Mouse (Mus musculus): ENCODE data around the gene Rpl35a.
A peak's percentile ranks its signal among the peaks of the same experiment; 100 is the strongest.
"Not testable (repeated sequence)": the region's sequence is repeated elsewhere in the genome, so short reads cannot be mapped to it uniquely, and the experiment has no call there.

Gene Rpl35a

DNA sequence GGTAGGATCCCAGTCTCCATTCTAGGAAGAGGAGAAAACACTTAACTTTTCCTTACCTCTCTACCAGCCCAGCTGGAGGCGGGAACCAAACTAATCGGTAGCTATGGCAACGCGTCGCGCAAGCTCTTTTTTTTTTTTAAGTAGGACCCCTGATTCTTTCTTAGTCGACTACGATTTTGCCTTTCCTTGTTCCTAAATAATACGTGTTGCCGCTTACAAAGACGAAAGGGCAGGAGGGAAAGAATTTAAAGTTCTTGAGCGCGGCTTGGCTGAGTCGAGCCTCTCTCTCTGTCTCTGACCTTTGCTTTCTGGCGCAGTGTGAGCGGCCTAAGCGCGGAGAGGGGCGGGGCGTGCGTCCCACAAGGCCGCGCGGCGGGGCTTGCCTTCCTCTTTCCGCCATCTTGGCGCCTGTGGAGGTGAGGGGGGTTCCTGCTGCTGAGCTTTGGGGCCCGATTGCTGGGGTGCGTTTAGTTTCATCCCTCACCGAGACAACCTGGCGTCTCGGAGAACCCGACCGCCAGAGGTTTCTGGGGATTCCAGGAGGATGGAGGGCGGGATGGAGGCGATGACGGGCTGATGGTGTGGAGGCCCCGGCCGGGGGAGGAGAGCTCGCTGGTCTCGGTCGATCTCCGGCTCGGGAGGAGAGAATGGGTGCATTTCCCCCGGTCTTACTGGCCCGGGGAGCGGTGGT is at the start of gene Rpl35a, which contains the start of gene Iqcg:
Gene Rpl35a (plus strand): TSS at position 359 of the 691 bp plus-strand sequence.
Gene Iqcg (minus strand): TSS at position 124 of the 691 bp plus-strand sequence.
- peak; percentile 73 for DNase-seq (ENCODE audit: low spot score)

DNA sequence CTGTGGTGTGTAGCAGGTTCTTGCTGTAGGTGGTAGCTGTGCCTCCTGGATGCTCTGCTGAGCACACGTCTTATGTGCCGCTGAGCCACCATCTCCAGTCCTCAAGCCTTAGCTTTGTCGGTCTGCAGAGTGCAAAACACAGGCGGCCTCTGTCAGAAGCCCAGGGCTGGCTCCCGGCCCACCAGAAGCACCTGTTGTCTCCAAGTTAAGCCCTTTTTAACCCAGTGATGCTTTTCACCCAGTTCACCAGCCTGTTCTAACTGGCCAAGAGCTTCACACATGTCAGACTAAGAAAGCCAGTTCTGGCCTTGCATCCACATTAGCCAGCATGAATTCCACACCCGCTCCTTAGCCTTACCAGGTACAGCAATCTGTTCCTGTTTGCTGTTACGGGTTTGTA is 49.4 kb upstream of the Rpl35a start:
- no peak for DNase-seq (ENCODE audit: low spot score)

DNA sequence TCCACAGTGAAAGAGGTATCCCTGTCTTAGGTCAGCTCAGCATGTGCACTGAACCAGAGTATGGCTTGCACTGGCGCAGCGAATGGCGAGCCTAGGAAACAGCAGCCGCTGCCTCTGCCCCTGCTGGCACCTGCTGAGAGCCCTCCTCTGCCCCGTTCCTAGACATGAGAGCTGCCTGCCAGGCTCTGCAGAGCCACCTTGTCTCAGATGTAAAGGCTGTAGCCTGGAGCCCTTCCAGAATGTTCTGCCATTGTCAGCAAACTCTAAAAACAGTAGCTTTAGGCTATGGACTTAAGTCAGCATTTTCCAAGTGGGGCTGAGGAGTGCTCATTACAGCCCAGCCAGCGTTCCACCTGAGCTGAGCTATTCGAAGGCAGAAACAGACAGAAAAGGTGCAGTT is 48.8 kb upstream of the Rpl35a start:
- no peak for DNase-seq (ENCODE audit: low spot score)

DNA sequence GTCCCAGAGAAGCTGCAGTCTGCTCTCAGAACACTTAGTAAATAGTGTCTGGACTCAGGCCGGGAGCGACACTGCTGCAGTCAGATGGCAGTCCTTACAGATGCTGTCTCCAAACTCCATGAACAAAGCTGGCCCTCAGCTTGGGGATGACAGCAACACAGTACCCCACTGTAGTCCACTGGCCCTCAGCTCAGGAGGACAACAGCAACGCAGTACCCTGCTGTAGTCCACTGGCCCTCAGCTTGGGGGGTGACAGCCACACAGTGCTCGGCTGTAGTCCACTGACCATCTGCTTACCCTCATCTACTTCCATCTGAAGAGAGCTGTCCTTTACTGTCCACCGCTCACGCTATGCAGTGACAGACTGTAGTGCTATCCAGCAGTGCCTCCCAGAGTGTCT is 46.1 kb upstream of the Rpl35a start:
- no peak for DNase-seq (ENCODE audit: low spot score)

DNA sequence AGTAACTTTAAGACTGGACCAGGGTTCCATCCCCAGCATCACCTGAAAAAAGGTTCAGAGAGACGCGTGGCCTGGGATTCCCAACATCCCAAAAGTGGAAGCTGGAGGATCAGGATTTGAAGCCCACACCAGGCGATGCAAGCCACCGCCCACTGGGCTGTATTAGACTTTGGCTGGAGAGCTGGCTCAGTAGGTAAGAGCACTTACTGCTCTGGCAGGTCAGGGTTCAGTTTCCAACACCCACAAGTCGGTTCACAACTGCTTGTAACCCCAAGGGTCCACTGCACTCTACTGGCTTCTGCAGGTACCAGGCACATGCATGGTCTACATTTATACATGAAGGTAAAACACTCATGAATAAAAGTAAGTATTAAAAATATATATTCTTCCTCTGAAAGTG is 42.5 kb upstream of the Rpl35a start:
- no peak for DNase-seq (ENCODE audit: low spot score)

DNA sequence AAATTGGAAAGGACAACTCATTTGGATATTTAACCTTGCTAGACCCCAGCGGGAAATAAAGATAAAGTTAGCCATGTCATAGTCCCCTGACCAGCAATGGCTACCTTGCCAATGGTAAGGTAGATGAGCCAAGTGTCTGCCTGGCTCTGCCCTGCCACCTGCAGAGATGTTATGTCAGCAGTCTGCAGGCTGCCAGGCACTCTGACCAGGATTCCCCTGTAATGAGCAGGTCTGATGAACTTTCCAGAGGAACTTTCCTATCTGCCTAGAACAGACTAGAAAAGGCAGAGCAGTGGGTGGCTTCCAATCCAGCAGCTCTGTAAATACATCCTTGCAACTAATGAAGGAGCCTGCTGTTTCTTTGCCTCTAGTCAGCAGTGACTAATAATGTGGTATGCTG is 41.3 kb upstream of the Rpl35a start:
- DNase-seq (ENCODE audit: low spot score), result no peak

DNA sequence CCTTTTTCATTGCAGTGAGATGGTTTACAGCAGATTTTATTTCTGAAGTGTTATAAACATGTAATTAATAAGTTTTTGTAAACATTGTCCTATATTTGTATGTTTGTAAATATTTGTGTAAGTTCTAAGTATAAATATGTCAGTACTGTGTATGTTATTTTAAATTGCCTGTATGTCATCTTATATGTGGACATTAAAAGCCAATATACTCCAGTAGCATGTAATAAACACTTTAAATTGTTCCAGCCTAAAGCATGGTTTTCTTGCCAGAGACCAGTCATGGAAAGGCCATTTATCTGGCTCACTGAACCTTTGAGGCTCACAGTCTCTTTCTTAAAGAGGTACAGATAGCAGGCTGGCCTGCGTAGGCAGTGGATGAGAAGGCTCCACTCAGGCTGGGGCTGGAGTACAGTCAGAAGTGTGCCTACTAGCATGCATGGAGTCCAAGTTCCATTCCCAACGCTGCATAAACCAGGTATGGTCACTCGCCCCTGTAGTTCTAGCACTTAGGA is 40.8 kb upstream of the Rpl35a start:
- no peak for DNase-seq (ENCODE audit: low spot score)

DNA sequence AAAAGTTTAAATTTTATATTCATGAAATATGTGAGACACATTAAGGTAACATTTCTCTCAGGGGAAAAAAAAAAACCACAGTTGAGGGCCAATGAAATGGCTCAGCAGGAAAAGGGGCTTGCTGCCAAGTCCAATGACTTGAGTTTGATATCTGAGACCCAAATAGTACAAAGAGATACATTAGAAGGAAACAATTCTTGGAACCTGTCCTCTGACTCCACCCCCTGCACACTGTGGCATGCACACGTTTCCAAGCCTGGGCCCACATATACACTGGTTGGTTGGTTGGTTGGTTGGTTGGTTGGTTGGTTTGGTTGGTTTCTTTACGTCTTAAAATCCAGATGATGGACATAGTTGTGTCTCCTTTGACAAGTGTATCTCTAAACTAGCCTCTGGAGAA is 40.3 kb upstream of the Rpl35a start:
- DNase-seq (ENCODE audit: low spot score), result no peak

DNA sequence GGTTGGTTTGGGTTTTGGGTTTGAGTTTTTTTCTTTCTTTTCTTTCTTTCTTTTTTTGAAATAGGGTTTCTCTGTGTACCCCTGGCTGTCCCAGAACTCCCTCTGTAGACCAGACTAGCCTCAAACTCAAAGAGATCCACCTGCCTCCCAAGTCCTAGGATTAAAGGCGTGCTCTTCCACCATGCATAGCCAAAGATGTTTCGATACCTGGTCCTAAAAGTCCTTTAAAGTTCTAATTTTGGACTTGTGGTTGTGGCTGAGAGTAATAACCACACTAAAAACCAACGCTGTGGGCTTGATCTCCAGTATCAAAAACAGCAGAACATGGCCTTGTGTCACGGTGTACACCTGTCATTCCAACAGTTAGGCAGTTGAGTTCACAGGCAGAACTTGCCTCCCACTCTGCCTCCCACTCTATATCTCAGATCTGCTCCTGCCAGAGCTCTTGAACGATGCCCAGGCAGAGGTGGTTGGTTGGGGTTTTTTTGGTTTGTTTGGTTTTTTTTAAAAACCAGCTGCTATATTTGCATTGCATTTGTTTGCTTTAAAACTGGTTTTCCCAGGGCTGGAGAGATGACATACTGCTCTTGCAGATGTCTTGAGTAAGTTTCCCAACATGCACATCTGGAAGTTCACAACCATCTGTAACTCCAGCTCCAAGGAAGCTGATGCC is 38.4 kb upstream of the Rpl35a start:
- no peak for DNase-seq (ENCODE audit: low spot score)

DNA sequence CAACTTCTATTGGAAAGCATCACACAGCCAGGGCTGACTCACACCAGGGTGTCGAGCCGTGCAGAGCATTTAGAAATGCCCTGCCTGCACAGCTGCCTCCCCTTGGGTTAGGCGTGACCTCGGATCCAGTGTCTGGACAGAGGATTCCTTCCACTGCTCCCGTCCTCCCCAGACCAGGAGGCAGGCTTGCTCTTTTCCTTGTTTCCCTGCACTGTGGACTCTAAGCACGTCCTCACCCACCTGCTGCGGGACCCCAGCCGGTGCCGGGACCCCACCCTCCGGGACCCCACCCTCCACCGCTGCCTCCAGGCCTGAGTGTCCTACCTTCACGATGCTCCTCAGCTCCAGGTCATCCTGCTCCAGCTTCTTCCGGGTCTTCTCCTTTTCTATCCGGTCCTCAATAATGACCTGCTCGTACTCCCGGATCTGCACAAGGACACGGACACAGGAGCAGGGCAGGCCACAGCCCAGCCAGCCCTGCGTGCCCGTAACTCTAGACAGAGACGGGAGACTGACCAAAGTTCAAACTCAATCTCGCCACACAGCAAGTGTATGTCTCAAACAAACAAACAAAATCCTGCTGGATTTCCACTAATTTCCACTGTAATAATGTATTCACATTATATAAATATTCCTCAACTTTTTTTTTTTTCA is 37.0 kb upstream of the Rpl35a start:
- DNase-seq (ENCODE audit: low spot score), result peak; percentile 9

DNA sequence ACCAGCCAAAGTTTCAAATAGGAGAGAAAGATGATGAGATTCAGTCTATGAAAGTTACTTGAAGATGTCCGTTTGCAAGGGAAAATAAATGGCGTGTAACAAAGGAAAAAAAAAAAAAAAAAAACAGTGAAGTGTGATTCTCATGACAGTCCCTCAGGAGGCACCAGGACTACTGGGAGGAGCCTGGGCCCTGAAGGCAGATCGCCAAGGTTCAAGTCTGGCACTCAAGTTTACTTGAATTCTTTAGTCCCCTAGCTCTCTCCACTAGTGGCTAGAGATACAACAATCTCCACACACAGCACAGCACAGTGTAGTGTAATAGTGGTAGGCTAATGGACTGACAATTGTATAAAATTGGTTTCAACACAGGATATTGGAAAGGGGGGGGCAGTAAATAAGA is 34.9 kb upstream of the Rpl35a start:
- no peak for DNase-seq (ENCODE audit: low spot score)

DNA sequence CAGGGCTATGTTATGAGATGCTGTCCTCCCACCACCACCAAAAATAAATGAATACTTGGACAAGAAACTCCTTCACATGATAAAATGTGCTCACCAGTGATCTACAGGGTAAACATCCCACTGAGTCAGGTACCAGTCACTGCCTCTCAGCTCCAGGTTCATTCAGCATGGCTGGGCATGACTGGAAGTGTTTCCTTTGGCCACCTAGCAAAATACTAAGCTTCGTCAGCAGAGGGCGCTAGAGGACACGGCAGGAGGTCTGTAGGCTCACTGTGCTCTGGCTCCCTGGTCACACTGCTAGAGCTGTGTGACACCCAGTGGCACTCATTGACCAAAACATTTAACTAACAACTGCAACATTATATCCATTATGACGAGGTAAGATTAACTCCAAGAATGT is 32.5 kb upstream of the Rpl35a start:
- DNase-seq (ENCODE audit: low spot score), result peak; percentile 50

DNA sequence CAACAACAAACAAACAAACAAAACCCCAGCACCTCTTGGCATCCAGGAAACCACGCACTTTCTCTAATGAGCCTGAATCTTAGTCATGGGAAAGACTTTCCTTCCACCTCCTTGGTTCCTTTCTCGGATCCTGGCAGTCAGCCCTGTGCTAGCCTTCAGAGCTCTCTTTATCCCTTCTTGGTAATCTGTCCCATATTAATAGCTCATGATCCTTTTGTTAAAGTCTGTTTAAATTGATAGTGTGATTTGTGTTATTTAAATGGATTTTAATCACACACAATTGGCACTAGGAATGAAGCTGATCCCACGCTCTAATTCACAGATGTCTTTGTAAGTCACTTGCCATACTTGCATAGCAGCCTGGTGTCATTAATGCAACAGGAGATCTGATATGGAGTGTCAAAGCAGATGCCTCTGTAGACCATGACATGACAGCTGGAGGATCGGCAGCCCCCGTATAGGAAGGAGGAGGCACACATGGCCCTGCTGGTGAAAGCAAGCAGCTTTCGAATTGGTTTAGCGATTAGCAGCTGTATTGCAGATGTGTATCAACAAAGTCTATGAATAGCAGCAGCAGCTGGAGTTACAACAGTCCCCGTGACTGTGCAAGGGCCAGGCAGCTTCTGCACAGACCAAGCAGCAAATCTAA is 31.7 kb upstream of the Rpl35a start:
- no peak for DNase-seq (ENCODE audit: low spot score)

DNA sequence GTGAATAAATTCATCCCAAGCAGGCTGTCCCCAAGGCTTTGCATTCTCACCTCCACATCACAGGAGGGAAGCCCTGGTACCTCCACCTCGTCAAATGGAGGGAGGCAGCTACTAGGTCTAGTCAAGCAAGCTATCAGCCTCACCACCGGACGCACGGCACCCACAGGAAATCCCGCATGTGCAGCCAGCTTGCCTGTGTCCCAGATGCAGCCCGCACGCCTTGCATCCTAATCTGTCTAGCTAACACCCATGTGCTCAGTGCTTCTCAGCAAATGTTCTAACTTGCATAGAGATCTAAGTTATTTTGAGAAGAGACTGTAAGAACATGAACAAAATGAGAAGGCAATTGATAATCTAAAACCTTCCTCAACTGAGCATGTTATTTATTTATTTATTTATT is 29.9 kb upstream of the Rpl35a start:
- DNase-seq (ENCODE audit: low spot score), result no peak

DNA sequence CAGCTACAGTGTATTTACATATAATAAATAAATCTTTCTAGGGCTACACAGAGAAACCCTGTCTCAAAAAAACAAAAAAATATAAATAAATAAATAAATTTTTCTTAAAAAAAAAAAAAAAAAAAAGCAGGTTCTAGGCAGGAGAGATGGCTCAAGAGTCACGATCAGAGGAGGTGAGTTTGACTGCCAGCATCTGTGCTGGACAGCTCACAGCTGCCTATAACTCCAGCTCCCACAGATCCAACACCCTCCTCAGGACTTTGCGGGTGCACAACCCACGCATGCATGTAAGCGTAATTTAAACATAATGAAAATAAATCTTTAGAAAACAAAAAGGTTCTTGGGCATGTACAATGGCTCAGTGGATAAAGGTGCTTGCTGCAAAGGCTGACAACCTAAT is 20.2 kb upstream of the Rpl35a start:
- DNase-seq (ENCODE audit: low spot score), result no peak

DNA sequence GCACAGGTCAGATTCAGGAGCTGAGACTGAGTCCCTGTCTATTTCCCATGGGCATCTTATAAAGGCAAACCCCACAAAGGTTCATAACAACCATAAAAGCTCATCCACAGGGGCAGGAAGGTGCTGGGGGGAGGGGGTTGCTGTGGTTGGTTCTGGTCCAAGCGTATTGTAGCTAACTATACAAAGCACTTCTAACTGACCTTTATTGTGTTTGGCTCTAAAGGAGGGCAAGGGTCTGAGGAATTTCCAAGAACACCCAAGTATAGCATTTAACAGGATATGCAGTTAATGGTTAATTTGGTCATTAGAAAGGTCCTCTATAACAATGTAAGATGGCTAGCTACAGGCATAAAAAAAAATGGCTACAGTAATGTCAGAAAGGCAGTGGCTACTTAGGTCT is 13.6 kb upstream of the Rpl35a start:
- no peak for DNase-seq (ENCODE audit: low spot score)

DNA sequence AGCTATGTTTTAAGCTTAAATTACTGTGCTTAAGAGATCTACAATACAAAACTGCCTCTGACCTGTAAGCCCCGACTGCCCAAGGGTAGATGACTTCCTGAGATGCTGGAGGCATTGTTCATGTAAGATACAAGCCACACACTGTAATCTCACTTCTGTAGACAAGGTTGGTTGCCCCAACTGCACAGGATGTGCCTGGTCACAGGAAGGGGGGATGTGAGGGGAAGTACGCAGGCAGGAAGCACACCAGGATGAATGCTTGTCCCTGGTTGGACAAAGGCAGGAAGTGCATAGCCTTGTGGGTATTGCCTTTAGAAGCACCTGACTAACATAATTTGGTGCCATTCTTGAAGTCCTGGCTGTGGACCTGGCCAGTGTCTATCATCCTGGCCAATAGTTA is 13.0 kb upstream of the Rpl35a start:
- DNase-seq (ENCODE audit: low spot score), result no peak

DNA sequence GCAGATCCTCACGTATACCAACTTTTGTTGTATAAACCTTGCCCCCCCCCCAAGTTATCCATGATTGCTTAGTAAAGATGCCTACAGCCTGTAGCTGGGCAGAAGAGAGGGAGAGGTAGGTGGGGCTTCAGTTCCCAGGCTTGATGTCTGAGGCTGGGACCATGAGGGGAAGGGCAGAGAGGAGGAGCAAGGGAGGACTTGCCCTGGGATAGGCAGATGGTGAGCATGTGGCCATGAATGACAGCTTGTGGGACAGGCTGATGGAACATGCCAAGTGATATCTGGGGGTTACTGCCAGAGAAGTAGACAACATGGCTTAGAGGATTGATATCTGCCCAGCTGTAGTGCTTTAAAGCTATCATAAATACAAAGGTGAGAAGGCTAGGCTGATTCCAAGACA is 8.2 kb upstream of the Rpl35a start:
- DNase-seq (ENCODE audit: low spot score), result no peak

DNA sequence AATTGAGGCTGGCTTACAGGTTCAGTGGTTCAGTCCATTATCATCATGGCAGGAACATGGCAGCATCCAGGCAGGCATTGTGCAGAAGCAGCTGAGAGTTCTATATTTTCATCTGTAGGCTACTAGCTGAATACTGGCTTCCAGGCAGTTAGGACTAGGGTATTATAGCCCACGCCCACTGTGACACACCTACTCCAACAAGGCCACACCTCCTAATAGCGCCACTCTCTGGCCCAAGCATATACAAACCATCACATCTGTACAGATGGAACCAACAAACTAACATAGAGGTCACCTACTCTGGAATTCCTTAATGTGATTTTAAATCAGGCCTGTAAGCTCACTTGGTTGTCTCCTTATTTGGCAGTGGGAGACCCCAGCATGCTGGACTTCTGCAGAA is 7.6 kb upstream of the Rpl35a start:
- no peak for DNase-seq (ENCODE audit: low spot score)

DNA sequence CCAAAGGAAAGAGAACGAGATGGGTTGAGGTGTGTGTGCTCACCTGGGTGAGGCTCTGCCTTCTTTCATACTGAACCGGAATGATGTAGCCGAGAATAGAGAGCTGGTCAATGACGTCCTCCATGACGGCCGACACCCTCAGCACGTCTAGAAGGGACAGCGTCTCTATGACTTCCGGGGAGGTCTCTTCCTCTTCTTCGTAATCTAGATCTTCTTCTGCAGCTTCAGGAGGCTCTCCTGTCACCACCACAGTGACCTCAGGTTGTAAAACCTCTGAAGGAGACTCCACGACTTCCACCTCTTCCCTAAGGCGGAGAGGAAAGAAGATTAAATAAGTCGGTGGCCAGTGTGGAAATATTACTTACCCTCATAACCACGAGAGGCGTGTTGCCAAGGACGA is 6.4 kb upstream of the Rpl35a start:
- DNase-seq (ENCODE audit: low spot score), result no peak

DNA sequence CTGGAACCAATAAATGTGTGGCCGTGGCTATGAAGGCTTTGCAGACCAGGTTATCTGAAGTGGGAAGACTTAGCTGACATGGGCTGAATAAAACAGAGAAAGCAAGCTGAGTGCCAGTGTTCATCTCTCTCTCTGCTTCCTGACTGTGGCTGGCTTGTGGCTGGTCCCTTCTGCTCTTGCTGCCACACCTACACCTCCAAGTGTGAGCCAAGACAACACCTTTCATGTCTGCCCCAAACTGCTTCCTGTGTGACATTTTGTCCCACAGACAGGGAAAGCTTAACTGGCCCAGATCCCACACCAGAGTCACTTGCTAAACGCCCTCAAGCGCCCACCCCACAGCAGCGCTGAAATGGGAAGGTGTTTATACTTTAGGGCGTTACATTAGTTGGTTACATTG is 3.1 kb upstream of the Rpl35a start:
- no peak for DNase-seq (ENCODE audit: low spot score)

DNA sequence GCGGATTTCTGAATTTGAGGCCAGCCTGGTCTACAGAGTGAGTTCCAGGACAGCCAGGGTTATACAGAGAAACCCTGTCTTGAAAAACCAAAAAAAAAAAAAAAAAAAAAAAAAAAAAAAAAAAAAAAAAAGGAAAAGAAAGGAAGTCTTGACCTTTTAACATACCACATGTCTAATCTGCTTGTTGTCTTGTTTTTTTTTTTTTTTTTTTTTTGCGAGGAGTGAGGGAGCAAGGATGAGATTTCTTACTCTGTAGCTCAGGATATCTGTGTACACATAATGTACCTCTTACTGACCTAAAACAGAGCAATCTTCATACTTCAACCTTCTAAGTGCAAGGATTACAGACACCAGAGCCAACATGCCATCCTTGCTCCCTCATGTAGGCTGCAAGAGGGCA is 1.3 kb upstream of the Rpl35a start:
- not testable (repeated sequence) for DNase-seq (ENCODE audit: low spot score)

DNA sequence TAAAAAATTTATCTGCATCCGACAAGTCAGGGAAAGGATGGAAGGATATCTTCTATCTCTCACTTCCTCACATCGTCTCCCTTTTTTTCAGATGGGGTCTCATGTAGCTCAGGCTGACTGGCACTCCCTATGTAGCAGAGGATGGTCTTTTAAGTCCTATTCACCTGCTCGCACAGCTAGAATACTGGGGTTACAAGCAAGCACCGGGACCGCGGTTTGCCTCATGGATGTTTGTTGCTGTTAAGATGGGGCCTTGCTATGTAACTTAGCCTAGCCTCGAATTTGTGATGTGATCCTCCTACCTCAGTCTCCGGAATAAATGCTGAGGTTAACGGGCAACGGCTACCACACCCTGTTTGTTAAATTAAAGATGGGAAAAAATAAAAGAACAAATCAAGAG is 598 bp upstream of the Rpl35a start:
- DNase-seq (ENCODE audit: low spot score), result no peak

Data from ovary, adult 18-20 months (tissue).